Mouse (Mus musculus) forebrain, embryonic 11.5 days (tissue): ENCODE measurements around the gene Lgr4. TPM values are rescaled to one million over a fixed set of nuclear protein-coding genes. Genes with fewer than 3 reads are reported as not detected.

ENCODE experiments used
- ATAC-seq: fragments of 200-750 bp; cut with Nextera tagmentation; replicated peaks from 2 replicates; pipeline ENCODE4 v1.8.0; 2017; ENCODE audit warnings: moderate TSS enrichment; ENCODE audit not compliant: low FRiP score
- DNase-seq: peaks from one replicate; pipeline ENCODE4 v3.0.0-alpha.2; 2017; ENCODE audit warnings: low spot score
- H3K27ac ChIP-seq: fragments of 300-500 bp; sonication (generic); 2 replicates; pipeline ENCODE4 v1.5.1; 2014; ENCODE audit warnings: low read depth, low read length
- H3K27me3 ChIP-seq: fragments of 300-500 bp; sonication (generic); 2 replicates; pipeline ENCODE4 v1.6.1; 2014; ENCODE audit warnings: mild to moderate bottlenecking, low read length, mixed read lengths; ENCODE audit not compliant: control insufficient read depth, insufficient read depth
- H3K36me3 ChIP-seq: fragments of 300-500 bp; sonication (generic); 2 replicates; pipeline ENCODE4 v1.6.1; 2014; ENCODE audit warnings: mild to moderate bottlenecking, low read length, moderate library complexity, mixed read lengths; ENCODE audit not compliant: control insufficient read depth, insufficient read depth
- H3K4me1 ChIP-seq: fragments of 300-500 bp; sonication (generic); replicated peaks from 2 replicates; pipeline ENCODE4 v1.6.1; 2014; ENCODE audit warnings: low read length, mixed read lengths; ENCODE audit not compliant: control insufficient read depth, insufficient read depth
- H3K4me2 ChIP-seq: fragments of 300-500 bp; sonication (generic); 2 replicates; pipeline ENCODE4 v1.6.1; 2014; ENCODE audit warnings: low read depth, mild to moderate bottlenecking, low read length, moderate library complexity, mixed read lengths; ENCODE audit not compliant: severe bottlenecking
- H3K4me3 ChIP-seq: fragments of 300-500 bp; sonication (generic); 2 replicates; pipeline ENCODE4 v1.5.1; 2014; ENCODE audit warnings: low read depth, low read length
- H3K9ac ChIP-seq: fragments of 300-500 bp; sonication (generic); 2 replicates; pipeline ENCODE4 v1.6.1; 2014; ENCODE audit warnings: low read length
- H3K9me3 ChIP-seq: fragments of 300-500 bp; sonication (generic); 2 replicates; pipeline ENCODE4 v1.6.1; 2016; ENCODE audit warnings: low read length, mixed read lengths; ENCODE audit not compliant: control insufficient read depth
- WGBS: fragments of 180-500 bp; shearing (Covaris S2); extraction: QIAGEN DNeasy Blood & Tissue Kit; methylation state at CpG from one replicate; pipeline ENCODE4 v1.1.7; 2014; 5-methylcytosine and 5-hydroxymethylcytosine counted together
- polyA plus RNA-seq: library from polyadenylated mRNA; unstranded; fragments of >200 nt; fragmentation: Nextera tagmentation; extraction: Ambion mirVana; gene quantifications from 2 replicates; pipeline ENCODE4 v1.2.1, GENCODE M21; 2014

Gene Lgr4
- polyA plus RNA-seq, 1 experiment from 2014 or later = 8.6 TPM

- H3K9me3 ChIP-seq = no peaks in the 10 kb centered on the region; the same call in 1 of the 2 replicates
- H3K9ac ChIP-seq = no peak overlapping the region
- H3K4me3 ChIP-seq = no peak overlapping the region
- no peaks in the 10 kb centered on the region for H3K36me3 ChIP-seq
- H3K4me2 ChIP-seq = no peak overlapping the region
- ATAC-seq (no peak), DNase-seq (no peak)
- no peak overlapping the region for H3K27ac ChIP-seq
- H3K27me3 ChIP-seq = peaks cover 6% of the 10 kb centered on the region
- peaks cover 6% of the 10 kb centered on the region; the same call in 1 of the 2 replicates for H3K4me1 ChIP-seq
Observed at GRCm38 (mm10) chr2:109914601-109915000, 2.8 kb upstream of the Lgr4 start.

GRCm38 (mm10) chr2:109916782-109917495 is 508 bp upstream of the Lgr4 start:
- under 1% methylated on average over 11 of the region's 11 CpGs for WGBS
- Histone ChIP-seq H3K9me3 (no peaks in the 10 kb centered on the region), H3K4me1 (peaks cover 6% of the 10 kb centered on the region; the same call in 1 of the 2 replicates), H3K27ac (no peak overlapping the region), H3K36me3 (no peaks in the 10 kb centered on the region), H3K4me3 (peak overlapping the region; percentile 73; the same call in 1 of the 2 replicates), H3K9ac (no peak overlapping the region), H3K4me2 (peak overlapping the region; percentile 88; the same call in 1 of the 2 replicates), H3K27me3 (peaks cover 13% of the 10 kb centered on the region)
- no peak for DNase-seq
- ATAC-seq = no peak

- Histone ChIP-seq H3K27me3 (peaks cover 13% of the 10 kb centered on the region), H3K9ac (peak overlapping the region; percentile 82), H3K36me3 (no peaks in the 10 kb centered on the region), H3K4me2 (peak overlapping the region; percentile 88), H3K4me1 (peaks cover 6% of the 10 kb centered on the region; the same call in 1 of the 2 replicates), H3K27ac (no peak overlapping the region), H3K9me3 (no peaks in the 10 kb centered on the region), H3K4me3 (peak overlapping the region; percentile 73)
- ATAC-seq = no peak
- DNase-seq = peak; percentile 62
- WGBS = 8% methylated on average over 22 of the region's 22 CpGs
Observed at GRCm38 (mm10) chr2:109918592-109919262, 1.3 kb downstream of the Lgr4 start.

GRCm38 (mm10) chr2:109920471-109920870 is 3.0 kb downstream of the Lgr4 start:
- Histone ChIP-seq H3K9me3 (no peaks in the 10 kb centered on the region), H3K36me3 (no peaks in the 10 kb centered on the region), H3K27me3 (peaks cover 13% of the 10 kb centered on the region), H3K4me1 (peaks cover 6% of the 10 kb centered on the region; the same call in 1 of the 2 replicates), H3K27ac (no peak overlapping the region), H3K4me2 (no peak overlapping the region), H3K4me3 (0 out of 2 replicates have a peak overlapping the region, but pooled peaks have one; percentile 5), H3K9ac (no peak overlapping the region)
- 84% methylated on average over 7 of the region's 7 CpGs for WGBS
- ATAC-seq = no peak
- no peak for DNase-seq

GRCm38 (mm10) chr2:109921298-109922035 is 4.0 kb downstream of the Lgr4 start:
- Histone ChIP-seq H3K4me2 (no peak overlapping the region), H3K9ac (no peak overlapping the region), H3K27me3 (peaks cover 13% of the 10 kb centered on the region), H3K4me3 (no peak overlapping the region), H3K4me1 (peaks cover 6% of the 10 kb centered on the region; the same call in 1 of the 2 replicates), H3K27ac (no peak overlapping the region), H3K36me3 (no peaks in the 10 kb centered on the region), H3K9me3 (no peaks in the 10 kb centered on the region)
- no peak for ATAC-seq
- 79% methylated on average over 8 of the region's 8 CpGs for WGBS
- no peak for DNase-seq

GRCm38 (mm10) chr2:109922306-109922705 is 4.9 kb downstream of the Lgr4 start:
- peaks cover 13% of the 10 kb centered on the region for H3K27me3 ChIP-seq
- ATAC-seq (no peak), DNase-seq (no peak)
- no peak overlapping the region for H3K27ac ChIP-seq
- H3K4me1 ChIP-seq = 0 out of 2 replicates have a peak, but pooled peaks cover 6% of the 10 kb centered on the region
- 86% methylated on average over 3 of the region's 3 CpGs for WGBS
- no peaks in the 10 kb centered on the region for H3K36me3 ChIP-seq
- no peak overlapping the region for H3K9ac ChIP-seq
- H3K4me3 ChIP-seq = no peak overlapping the region
- no peaks in the 10 kb centered on the region for H3K9me3 ChIP-seq
- H3K4me2 ChIP-seq = no peak overlapping the region

- Histone ChIP-seq H3K4me3 (no peak overlapping the region), H3K9me3 (no peaks in the 10 kb centered on the region), H3K27ac (no peak overlapping the region), H3K4me1 (0 out of 2 replicates have a peak, but pooled peaks cover 6% of the 10 kb centered on the region), H3K9ac (no peak overlapping the region), H3K36me3 (no peaks in the 10 kb centered on the region), H3K4me2 (no peak overlapping the region), H3K27me3 (peaks cover 13% of the 10 kb centered on the region)
- DNase-seq = no peak
- ATAC-seq = no peak
- WGBS = 90% methylated on average over 3 of the region's 3 CpGs
Observed at GRCm38 (mm10) chr2:109923031-109923430, 5.6 kb downstream of the Lgr4 start.

GRCm38 (mm10) chr2:109923945-109924344 is 6.5 kb downstream of the Lgr4 start:
- Histone ChIP-seq H3K9me3 (no peaks in the 10 kb centered on the region), H3K27ac (no peak overlapping the region), H3K9ac (no peak overlapping the region), H3K4me2 (no peak overlapping the region), H3K27me3 (peaks cover 9% of the 10 kb centered on the region), H3K4me1 (0 out of 2 replicates have a peak, but pooled peaks cover 3% of the 10 kb centered on the region), H3K36me3 (no peaks in the 10 kb centered on the region), H3K4me3 (no peak overlapping the region)
- ATAC-seq = no peak
- WGBS = 89% methylated on average over 3 of the region's 3 CpGs
- no peak for DNase-seq
